Mouse (Mus musculus) G1E (cell line): ENCODE measurements around the gene Rps6ka5.

Experiments used
- CTCF ChIP-seq: IDR thresholded peaks from 2 replicates; pipeline ENCODE4 v1.5.1; 2012; ENCODE audit warnings: low read depth, low read length, inconsistent platforms, mixed read lengths
- GATA2 ChIP-seq: IDR thresholded peaks from 2 replicates; pipeline ENCODE4 v1.6.1; 2012; ENCODE audit warnings: low read depth, low read length, inconsistent platforms, borderline replicate concordance

- no peak for TF ChIP-seq CTCF
- TF ChIP-seq GATA2: no peak
Observed at GRCm38 (mm10) chr12:100720801-100721200, 6.0 kb downstream of the Rps6ka5 start.
